Mouse (Mus musculus) lung, adult 2 months (tissue): ENCODE measurements at regions not wholly inside any gene's neighbourhood (a gene's known extent, or its start where the extent isn't known, plus 50 kb on each side); places are given as distances from the start of the nearest gene placed in this dataset.

Experiments
- CTCF ChIP-seq: fragments of 200-500 bp; IDR thresholded peaks from 2 replicates; pipeline ENCODE4 v1.5.1; 2011; ENCODE audit warnings: mild to moderate bottlenecking, low read length, control low read depth; ENCODE audit not compliant: insufficient read depth
- POLR2A ChIP-seq: fragments of 200-500 bp; IDR thresholded peaks from 2 replicates; pipeline ENCODE4 v1.6.1; 2011; ENCODE audit warnings: low read depth, mild to moderate bottlenecking, control low read depth, low read length, borderline replicate concordance; ENCODE audit errors: extremely low read depth

DNA sequence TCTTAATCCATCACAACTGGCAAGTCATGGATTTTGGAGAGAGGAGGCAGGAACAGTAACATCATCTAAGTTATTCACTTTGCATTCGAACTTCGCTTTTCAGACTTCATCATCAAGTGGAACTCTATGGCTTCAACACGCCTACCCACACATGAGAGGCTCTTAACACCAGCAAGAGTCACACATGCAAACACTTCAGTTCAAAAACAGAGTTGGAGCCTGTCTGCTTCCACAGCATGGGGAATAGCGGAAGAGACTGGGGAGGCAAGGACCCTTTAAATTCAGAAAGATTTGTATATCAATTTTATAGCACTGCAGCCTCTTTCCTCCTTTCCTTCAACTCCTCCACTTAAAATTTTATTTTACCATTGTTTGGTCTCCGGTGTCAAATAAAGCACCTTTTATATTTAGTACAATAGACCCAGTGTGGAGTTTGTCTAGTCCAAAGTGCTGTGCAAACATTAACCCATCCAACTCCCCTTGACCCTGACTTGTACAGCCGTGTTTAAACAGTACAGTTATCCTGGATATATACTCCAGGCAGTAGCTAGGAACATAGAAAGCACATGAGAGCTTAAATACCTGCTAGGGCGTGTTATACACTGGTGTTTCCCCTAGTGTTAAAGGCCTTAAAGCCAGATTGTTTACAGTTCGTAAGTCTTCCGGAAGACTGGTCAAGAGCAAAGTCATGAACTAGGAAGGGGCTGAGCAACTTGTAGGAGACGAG, 203.5 kb downstream of the Fgf9 start:
- TF ChIP-seq CTCF (no peak), POLR2A (no peak)
